Mouse (Mus musculus): ENCODE measurements around the gene Clec4a1. TPM values are rescaled to one million over a fixed set of nuclear protein-coding genes. Genes with fewer than 3 reads are reported as not detected.

The Clec4a1 gene
- total and polyA plus RNA-seq, 2 experiments from 2014 or later: 1.8 TPM; not detected in 1

DNA sequence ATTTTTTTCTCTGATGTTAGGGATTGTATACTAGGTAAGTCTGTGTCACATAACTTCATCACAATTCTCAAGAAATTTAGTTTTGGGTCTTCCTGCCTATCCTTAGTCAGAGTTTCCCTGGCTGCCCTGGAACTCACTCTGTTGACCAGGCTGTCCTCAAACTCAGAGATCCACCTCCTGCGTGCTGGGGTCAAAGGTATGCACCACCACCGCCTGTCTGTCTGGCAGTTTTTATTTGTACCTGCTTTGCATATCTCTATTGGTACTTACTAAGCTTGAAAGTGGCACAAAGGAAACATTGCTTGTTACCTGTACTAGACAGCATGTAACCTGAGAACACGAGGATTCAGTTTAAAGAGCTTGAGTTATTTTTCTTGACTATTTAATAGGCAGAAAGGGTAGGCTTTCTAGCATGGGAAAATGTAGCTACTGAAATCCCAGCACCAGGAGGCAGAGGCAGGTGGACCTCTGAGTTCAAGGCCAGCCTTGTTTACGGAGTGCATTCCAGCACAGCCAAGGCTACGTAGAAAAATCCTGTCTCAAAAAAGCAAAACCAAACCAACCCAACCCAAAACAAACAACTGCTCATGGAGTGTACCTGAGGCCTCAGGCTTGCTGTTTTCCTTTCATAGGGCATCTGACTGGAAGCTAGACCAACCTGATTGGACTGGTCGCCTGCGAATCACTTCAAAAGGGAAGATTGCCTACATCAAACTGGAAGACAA is 41.7 kb upstream of the Clec4a1 start:
- 86% methylated on average over 7 of the region's 7 CpGs for WGBS
- H3K36me3 ChIP-seq (replicated peaks; ENCODE audit: control insufficient read depth, insufficient read depth, low read length): peaks cover 69% of the 10 kb centered on the region
- ATAC-seq (ENCODE audit: insufficient read depth, low read depth) (no peak), DNase-seq (ENCODE audit: low spot score) (no peak)
- H3K9ac ChIP-seq (replicated peaks; ENCODE audit: low read depth, low read length): no peak overlapping the region
- H3K4me1 ChIP-seq (ENCODE audit: control insufficient read depth, insufficient read depth): peaks cover 12% of the 10 kb centered on the region
- no peak overlapping the region for H3K4me3 ChIP-seq (ENCODE audit: low read depth, low read length)
- H3K4me2 ChIP-seq (ENCODE audit: low read depth, low read length): no peak overlapping the region
- H3K27me3 ChIP-seq (ENCODE audit: control insufficient read depth, insufficient read depth, low read length): no peaks in the 10 kb centered on the region
- TF ChIP-seq EP300 (IDR thresholded peaks at IDR 0.05; ENCODE audit: low read depth) (no peak), CTCF (IDR thresholded peaks at IDR 0.05; ENCODE audit: low read depth) (no peak)
- H3K9me3 ChIP-seq (replicated peaks; ENCODE audit: control insufficient read depth, low read length): no peaks in the 10 kb centered on the region
- no peak overlapping the region for H3K27ac ChIP-seq (ENCODE audit: low read depth)

DNA sequence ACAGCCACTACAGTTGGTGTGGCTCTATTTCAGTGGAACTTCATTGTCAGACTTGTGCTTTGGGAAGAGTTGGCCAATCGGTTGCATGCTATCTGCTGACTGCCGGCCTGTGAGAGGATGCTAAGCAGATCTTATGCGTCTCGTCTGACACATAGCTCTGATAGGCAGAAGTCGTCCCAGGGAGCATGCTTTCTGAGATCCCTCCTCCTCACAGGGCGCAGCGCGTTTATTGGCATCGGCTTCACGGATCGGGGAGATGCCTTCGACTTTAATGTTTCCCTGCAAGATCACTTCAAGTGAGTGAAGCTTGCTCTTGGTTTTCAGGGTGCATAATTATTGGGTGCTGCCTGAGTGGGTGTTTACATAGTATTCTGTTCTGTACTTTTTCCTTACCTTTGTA is 40.4 kb upstream of the Clec4a1 start:
- Histone ChIP-seq H3K4me2 (ENCODE audit: low read depth, low read length) (no peak overlapping the region), H3K27me3 (ENCODE audit: control insufficient read depth, insufficient read depth, low read length) (no peaks in the 10 kb centered on the region), H3K9me3 (replicated peaks; ENCODE audit: control insufficient read depth, low read length) (no peaks in the 10 kb centered on the region), H3K4me1 (ENCODE audit: control insufficient read depth, insufficient read depth) (no peaks in the 10 kb centered on the region), H3K4me3 (ENCODE audit: low read depth, low read length) (no peak overlapping the region), H3K9ac (replicated peaks; ENCODE audit: low read depth, low read length) (no peak overlapping the region), H3K27ac (ENCODE audit: low read depth) (no peak overlapping the region), H3K36me3 (replicated peaks; ENCODE audit: control insufficient read depth, insufficient read depth, low read length) (peaks cover 82% of the 10 kb centered on the region)
- 76% methylated on average over 12 of the region's 12 CpGs for WGBS
- no peak for ATAC-seq (ENCODE audit: insufficient read depth, low read depth)
- no peak for DNase-seq (ENCODE audit: low spot score)
- TF ChIP-seq CTCF (IDR thresholded peaks at IDR 0.05; ENCODE audit: low read depth): no peak
- no peak for TF ChIP-seq EP300 (IDR thresholded peaks at IDR 0.05; ENCODE audit: low read depth)

DNA sequence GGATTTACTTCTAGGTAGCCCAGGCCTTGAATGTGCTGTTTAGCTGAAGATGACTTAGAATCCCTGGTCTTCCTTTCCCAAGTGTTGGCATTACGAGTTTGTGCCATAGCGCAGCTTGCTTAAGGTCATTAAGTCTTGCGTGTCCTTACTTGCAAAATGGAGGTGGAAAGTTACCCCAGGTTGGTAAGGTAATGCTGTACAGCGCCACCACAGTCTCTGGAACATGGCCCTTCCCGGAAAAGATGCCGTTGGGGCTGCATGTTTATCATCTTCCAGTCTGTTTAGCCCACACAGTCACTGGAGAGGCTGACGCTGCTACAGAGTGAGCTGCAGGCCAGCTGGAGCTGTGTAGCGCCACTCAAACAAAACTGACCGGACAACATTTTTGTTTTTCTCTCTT is 38.0 kb upstream of the Clec4a1 start:
- ATAC-seq (ENCODE audit: insufficient read depth, low read depth) (no peak), DNase-seq (ENCODE audit: low spot score) (no peak)
- H3K27ac ChIP-seq (ENCODE audit: low read depth): no peak overlapping the region
- no peak overlapping the region for H3K4me3 ChIP-seq (ENCODE audit: low read depth, low read length)
- TF ChIP-seq CTCF (IDR thresholded peaks at IDR 0.05; ENCODE audit: low read depth): no peak
- TF ChIP-seq EP300 (IDR thresholded peaks at IDR 0.05; ENCODE audit: low read depth): no peak
- H3K4me1 ChIP-seq (ENCODE audit: control insufficient read depth, insufficient read depth): no peaks in the 10 kb centered on the region
- WGBS: 91% methylated on average over 9 of the region's 9 CpGs
- H3K4me2 ChIP-seq (ENCODE audit: low read depth, low read length): no peak overlapping the region
- no peaks in the 10 kb centered on the region for H3K27me3 ChIP-seq (ENCODE audit: control insufficient read depth, insufficient read depth, low read length)
- H3K36me3 ChIP-seq (replicated peaks; ENCODE audit: control insufficient read depth, insufficient read depth, low read length): peaks cover 89% of the 10 kb centered on the region
- no peak overlapping the region for H3K9ac ChIP-seq (replicated peaks; ENCODE audit: low read depth, low read length)
- no peaks in the 10 kb centered on the region for H3K9me3 ChIP-seq (replicated peaks; ENCODE audit: control insufficient read depth, low read length)

DNA sequence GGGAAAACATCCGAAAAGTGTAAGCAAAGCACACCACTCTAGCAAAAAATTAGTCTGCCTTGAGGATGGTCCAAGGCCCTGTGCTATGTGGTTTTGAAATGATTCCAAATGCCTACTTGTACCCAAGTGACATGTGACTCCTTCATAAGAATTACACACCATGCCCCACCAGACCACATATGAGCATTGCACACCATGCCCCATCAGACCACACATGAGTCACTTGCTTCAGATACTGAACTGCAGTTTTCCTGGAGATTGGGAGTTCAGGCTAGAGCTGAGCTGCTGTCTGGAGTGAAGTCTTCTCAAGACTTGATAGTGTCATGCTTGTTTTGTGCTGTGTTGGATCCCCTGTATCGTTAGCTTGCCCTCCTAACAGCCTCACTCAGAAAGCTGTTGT is 32.0 kb upstream of the Clec4a1 start:
- ATAC-seq (ENCODE audit: insufficient read depth, low read depth) (no peak), DNase-seq (ENCODE audit: low spot score) (no peak)
- TF ChIP-seq CTCF (IDR thresholded peaks at IDR 0.05; ENCODE audit: low read depth) (no peak), EP300 (IDR thresholded peaks at IDR 0.05; ENCODE audit: low read depth) (no peak)
- Histone ChIP-seq H3K4me3 (ENCODE audit: low read depth, low read length) (no peak overlapping the region), H3K4me1 (ENCODE audit: control insufficient read depth, insufficient read depth) (no peaks in the 10 kb centered on the region), H3K36me3 (replicated peaks; ENCODE audit: control insufficient read depth, insufficient read depth, low read length) (peaks cover 54% of the 10 kb centered on the region), H3K4me2 (ENCODE audit: low read depth, low read length) (no peak overlapping the region), H3K9ac (replicated peaks; ENCODE audit: low read depth, low read length) (no peak overlapping the region), H3K27me3 (ENCODE audit: control insufficient read depth, insufficient read depth, low read length) (no peaks in the 10 kb centered on the region), H3K27ac (ENCODE audit: low read depth) (no peak overlapping the region), H3K9me3 (replicated peaks; ENCODE audit: control insufficient read depth, low read length) (no peaks in the 10 kb centered on the region)
- 85% methylated on average over 2 of the region's 2 CpGs for WGBS

DNA sequence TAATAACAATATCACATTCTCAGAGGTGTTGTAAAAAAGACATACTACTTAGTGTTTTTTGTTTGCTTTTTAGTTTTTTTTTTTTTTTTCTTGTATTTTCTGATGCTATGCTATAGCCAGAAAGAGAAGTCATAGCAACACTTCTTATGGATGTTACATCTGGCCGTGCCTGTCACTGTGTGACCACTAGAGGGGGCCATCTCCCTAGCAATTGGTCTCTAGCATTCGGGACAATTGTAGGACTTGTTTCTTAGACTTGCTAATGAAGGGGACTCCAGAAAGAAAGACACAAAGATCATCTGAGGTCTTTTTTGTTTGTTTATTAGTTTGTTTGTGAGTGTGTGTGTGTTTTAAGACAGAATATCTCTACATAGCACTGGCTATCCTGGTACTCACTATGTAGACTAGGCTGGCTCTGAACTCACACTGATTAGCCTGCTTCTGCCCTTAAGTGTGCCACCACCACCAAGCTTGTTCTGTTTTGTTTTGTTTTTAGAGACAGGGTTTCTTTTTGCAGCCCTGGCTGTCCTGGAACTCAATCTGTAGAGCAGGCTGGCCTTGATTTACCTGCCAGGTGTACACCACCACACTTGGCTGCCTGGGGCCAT is 29.1 kb upstream of the Clec4a1 start:
- Histone ChIP-seq H3K27ac (ENCODE audit: low read depth) (no peak overlapping the region), H3K4me1 (ENCODE audit: control insufficient read depth, insufficient read depth) (no peaks in the 10 kb centered on the region), H3K9ac (replicated peaks; ENCODE audit: low read depth, low read length) (no peak overlapping the region), H3K36me3 (replicated peaks; ENCODE audit: control insufficient read depth, insufficient read depth, low read length) (peaks cover 25% of the 10 kb centered on the region), H3K9me3 (replicated peaks; ENCODE audit: control insufficient read depth, low read length) (no peaks in the 10 kb centered on the region), H3K4me3 (ENCODE audit: low read depth, low read length) (no peak overlapping the region), H3K4me2 (ENCODE audit: low read depth, low read length) (no peak overlapping the region), H3K27me3 (ENCODE audit: control insufficient read depth, insufficient read depth, low read length) (no peaks in the 10 kb centered on the region)
- TF ChIP-seq EP300 (IDR thresholded peaks at IDR 0.05; ENCODE audit: low read depth) (no peak), CTCF (IDR thresholded peaks at IDR 0.05; ENCODE audit: low read depth) (peak; percentile 85)
- ATAC-seq (ENCODE audit: insufficient read depth, low read depth): no peak
- peak; percentile 35 for DNase-seq (ENCODE audit: low spot score)
- 7% methylated on average over 2 of the region's 2 CpGs for WGBS
